Mouse (Mus musculus): ENCODE results near the gene Ankrd44.

DNA sequence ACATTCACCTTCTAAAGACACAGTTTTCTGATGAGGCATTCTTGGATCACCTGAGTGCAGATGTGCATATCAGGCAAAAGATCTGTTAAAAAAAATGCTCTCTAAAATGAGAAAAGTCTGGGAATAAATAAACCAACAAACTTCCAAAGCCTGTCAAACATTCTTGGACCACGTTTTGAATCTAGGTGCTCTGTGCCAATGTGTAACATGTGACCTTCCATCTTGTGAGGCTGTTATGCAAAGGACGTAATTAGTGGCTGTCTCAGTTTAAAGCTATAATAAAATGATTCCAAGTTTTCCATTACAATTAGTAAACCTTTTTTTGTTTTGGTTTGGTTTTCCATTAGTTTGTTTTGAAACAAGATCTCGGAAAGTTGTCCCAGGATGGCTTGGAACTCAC lies 159.0 kb downstream of the Ankrd44 start:
- TF ChIP-seq CTCF (conservative IDR thresholded peaks at IDR 0.05 in 1 of 2, IDR thresholded peaks at IDR 0.05 in 1 of 2; ENCODE audit: low read depth in 2 of 2, low read length in 2 of 2) (no peak), CHD2 (IDR thresholded peaks at IDR 0.05; ENCODE audit: low read length) (no peak), ZC3H11A (IDR thresholded peaks at IDR 0.05; ENCODE audit: low read depth, low read length) (no peak)

Data from CH12.LX (cell line).